Mouse (Mus musculus): Measurements from ENCODE around the gene Cdh26.

Cdh26 gene

DNA sequence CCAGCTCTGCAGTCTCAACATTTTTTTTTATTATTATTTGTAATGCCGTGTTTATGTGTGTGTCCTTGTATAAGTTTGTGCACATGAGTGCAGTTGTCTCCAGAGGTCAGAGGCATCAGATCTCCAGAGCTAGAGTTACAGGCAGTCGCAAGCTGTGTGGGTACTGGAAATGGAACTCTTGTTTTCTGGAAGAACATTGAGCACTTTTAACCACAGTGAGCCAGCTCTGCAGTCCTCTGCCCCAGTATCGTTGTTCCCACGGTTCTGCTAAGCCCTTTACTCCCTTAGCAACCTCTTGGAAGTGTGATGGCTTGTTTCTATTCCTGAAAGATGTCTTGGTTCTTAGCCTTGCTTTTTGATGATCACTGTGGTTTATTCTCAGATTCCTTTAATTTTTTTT is 19.1 kb downstream of the Cdh26 start:
- no peak for DNase-seq (ENCODE audit: low spot score)

DNA sequence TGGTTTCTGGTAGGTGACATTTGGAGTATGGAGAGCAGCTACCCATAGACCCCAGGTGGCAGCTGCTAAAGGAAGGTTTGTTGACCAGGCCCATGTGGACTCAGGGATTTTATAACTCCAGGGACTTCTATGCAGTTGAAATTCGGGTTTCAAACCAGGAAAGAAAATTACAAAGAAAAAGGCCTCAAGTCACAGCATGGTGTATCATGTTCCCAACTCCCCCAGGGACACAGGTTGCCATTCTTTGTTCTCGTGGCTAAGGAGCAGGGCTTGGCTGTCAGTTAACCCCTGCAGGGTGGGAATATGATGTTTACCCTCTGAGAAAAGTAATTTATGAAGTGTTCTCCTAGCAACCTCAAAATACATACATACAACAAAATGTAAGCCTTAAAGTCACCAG is 19.9 kb downstream of the Cdh26 start:
- no peak for DNase-seq (ENCODE audit: low spot score)

- no peak for DNase-seq (ENCODE audit: low spot score)
Observed at GRCm38 (mm10) chr2:178450961-178451360, 20.6 kb downstream of the Cdh26 start.

- peak; percentile 55 for DNase-seq (ENCODE audit: low spot score)
Observed at GRCm38 (mm10) chr2:178454664-178455516, 24.6 kb downstream of the Cdh26 start.

DNA sequence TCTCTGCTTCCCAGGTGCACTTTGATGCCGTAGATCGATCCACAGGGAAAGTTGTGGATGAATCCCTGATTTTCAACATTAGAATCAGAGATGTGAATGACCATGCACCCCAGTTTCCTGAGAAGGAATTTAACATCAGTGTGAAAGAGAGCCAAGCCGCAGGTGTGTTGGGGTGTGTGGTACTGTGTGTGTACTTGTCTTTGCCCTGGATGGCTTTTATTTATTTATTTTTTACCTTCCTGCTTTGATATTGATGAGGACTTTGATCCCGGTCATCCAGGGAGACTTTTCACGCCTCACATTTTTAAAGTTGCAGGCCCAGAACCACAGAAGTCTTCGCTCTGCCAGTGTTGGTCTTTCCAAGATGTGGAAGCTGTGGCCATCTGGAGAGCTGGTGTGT is 27.1 kb downstream of the Cdh26 start:
- DNase-seq (ENCODE audit: low spot score) = no peak

DNA sequence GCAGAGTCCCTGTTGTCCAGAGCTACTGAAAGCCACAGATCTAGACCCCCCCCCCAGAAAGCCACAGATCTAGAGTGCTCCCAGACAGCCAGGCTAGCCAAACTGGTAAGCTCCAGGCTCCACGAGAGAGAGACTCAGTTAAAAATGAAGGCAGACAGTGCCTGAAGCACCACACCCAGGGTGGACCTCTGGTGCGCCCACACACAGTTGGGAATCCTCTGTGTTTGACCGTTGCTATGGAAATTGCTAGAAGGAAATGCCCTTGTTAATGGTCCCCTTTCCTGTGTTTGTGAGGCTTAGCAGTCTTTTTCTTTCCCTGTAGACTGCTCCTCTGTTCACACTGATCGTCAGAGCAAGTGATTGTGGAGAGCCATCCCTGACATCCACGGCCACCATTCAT is 30.0 kb downstream of the Cdh26 start:
- DNase-seq (ENCODE audit: low spot score) = no peak

- no peak for DNase-seq (ENCODE audit: low spot score)
Observed at GRCm38 (mm10) chr2:178471546-178472480, 41.5 kb downstream of the Cdh26 start.

- DNase-seq (ENCODE audit: low spot score) = peak; percentile 38
Observed at GRCm38 (mm10) chr2:178473916-178474315, 43.6 kb downstream of the Cdh26 start.

DNA sequence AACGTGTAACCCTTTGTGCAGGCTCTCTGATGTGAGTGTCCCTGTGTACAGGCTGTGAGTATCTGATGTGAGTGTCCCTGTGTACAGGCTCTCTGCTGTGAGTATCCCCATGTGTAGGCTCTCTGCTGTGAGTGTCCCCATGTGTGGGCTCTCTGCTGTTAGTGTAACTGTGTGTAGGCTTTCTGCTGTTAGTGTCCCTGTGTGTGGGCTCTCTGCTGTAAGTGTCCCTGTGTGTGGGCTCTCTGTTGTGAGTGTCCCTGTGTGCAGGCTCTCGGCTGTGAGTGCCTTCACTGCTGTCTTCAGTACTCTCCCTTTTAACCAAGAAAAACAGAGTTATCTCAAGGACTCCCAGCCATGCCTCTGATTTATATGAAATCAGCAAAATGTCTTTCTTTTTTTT is 46.9 kb downstream of the Cdh26 start:
- no peak for DNase-seq (ENCODE audit: low spot score)

DNA sequence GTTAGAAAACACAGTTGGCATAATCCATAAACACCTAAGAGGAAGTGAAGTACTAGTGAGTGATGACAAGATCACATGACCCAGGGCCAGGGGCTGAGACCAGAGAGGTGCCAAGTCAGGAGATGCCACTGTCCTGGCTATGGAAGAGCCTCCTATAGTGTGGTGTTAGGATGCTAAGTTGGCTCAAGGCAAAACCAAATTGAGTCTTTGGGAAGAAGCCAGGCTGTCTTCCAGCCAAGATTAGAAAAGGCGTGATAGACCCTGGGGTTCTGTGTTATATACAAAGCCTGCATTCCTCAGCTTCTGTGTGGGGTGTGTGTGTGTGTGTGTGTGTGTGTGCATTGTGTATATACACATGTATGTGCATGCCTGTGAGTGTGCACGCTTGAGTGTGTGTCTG is 48.7 kb downstream of the Cdh26 start:
- DNase-seq (ENCODE audit: low spot score) = no peak

- no peak for DNase-seq (ENCODE audit: low spot score)
Observed at GRCm38 (mm10) chr2:178480932-178481331, 50.6 kb downstream of the Cdh26 start.

DNA sequence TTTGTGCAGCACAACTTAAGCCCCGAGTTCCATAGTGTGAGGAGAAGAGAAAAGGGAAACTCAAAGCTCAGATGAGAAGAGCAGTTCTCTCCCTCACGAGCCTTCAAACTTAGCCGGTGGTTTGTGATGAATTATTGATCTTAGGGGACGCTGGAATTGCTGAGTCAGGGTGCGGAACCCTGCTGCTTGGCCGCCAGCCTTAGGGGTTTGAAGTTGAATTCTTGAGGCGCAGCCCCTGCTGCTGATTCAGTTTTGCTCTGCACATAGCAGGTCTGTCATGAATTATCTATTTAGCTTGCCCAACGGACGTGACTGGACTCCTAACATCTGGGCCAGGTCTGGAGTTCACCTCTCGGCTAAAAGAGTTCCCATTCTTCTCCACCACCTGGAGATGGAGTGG is 53.1 kb downstream of the Cdh26 start:
- DNase-seq (ENCODE audit: low spot score) = peak; percentile 31

GRCm38 (mm10) chr2:178488276-178488675 is 57.9 kb downstream of the Cdh26 start:
- DNase-seq (ENCODE audit: low spot score) = no peak

- DNase-seq (ENCODE audit: low spot score) = no peak
Observed at GRCm38 (mm10) chr2:178490245-178490920, 60.1 kb downstream of the Cdh26 start.

GRCm38 (mm10) chr2:178494066-178494465 is 63.7 kb downstream of the Cdh26 start:
- DNase-seq (ENCODE audit: low spot score) = no peak

DNA sequence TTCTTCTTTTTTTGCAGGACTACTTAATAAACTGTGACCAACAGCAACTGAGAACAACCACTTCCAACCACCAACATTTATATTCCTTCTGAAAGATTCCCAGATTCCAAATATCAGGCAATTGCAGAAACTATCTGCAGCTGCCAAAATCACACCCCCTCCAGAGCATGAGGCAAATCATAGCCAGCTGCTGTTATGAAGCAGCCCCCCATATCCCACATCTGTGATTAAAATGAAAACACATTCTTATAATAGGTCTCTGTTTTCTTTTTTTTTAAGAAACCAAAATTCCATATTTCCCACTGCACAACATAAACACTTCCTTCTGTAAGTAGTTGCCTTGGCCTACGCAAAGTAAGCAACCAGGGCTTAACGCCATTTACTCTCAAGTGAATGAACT is 65.5 kb downstream of the Cdh26 start:
- DNase-seq (ENCODE audit: low spot score) = no peak

- DNase-seq (ENCODE audit: low spot score) = no peak
Observed at GRCm38 (mm10) chr2:178497900-178498299, 67.6 kb downstream of the Cdh26 start.

GRCm38 (mm10) chr2:178498409-178498808 is 68.1 kb downstream of the Cdh26 start:
- no peak for DNase-seq (ENCODE audit: low spot score)

DNA sequence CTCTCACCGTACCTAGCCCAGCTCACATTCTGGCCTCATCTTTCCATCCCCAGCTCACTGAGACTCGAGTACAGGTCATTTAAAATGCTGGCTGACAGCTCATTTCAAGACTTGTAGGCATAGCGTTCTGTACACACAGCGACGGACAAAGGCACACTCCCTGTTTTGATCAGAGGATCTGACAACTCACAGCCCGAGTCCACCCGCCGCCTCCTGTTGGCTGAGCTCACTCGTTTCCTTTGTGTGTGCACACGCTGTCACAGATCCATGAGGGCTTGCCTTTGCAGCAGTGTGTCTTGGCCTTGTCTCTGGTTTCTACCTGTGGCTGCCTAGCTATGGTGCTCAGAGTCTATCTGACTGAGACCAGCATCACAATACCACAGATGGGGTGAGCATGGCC is 72.1 kb downstream of the Cdh26 start:
- DNase-seq (ENCODE audit: low spot score) = no peak

DNA sequence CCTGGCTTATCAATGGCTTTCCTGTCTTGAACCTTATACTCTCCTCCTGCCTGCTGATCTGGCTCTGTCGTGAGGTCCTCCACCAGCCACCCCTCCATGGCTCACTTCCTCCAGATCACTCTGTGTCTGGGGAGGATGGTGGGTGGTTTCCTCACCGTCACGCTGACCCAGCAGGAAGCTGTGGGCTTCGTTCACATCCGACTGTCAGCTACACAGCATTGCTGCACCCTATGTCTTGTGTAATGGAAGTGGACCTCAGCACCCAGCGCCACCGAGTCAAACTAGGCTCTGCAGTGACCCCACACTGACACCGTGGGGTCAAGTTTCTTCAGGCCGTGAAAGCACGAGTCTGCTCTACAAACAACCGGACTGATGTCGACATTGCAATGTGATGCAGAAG is 75.7 kb downstream of the Cdh26 start:
- DNase-seq (ENCODE audit: low spot score) = no peak

DNA sequence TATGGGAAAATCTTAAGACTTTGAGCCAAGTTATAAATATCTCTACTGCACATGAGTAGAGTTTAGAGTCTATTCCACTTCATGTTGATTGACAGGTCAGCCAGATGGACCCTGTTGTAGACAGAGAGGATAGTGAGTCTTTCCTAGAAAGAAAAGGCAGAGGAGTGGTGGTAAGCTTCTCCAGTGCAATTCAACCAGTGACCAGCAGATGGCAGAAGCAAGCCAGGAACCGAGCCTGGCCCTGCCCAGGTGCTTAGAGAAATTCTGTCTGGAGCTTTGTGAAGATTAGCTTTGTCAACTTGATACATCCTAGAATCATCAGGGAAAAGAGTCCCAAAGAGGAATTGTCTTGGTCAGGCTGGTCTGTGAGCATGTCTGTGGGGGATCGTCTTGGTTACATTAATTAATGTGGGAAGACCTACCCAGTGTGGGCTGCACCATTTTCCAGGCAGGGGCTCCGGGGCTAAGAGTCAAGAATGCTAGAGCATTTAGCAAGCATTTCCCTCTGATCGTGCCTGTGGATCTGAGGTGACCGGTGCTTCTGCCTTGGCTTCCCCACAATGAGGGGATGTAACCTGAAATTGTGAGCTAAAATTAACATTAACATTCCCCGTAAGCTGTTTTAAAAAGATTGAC is 77.2 kb downstream of the Cdh26 start:
- DNase-seq (ENCODE audit: low spot score) = peak; percentile 92

DNA sequence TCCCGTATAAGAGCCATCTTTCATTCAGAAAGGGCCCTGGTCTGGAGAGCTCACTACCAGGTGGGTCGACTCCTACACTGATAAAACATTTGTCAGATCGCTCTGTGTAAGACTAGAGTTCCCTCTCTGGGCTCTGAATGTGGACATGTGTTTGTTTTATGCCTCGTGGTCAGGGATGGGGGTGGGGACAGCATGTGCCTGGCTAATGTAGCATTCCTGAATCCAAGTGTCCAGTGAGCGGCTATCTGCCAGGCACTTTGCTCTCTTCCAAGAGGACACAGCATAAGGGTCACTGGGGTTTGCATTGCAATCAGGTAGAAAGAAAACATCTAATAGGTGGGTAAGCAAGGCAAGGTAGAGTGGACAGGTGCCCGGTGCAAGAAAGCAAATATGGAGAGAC is 77.9 kb downstream of the Cdh26 start:
- no peak for DNase-seq (ENCODE audit: low spot score)
